Mouse (Mus musculus) CD4-positive helper T cell, adult 2 months (primary cell): Measurements from ENCODE around the gene Clns1a.

ENCODE experiments used
- DNase-seq: peaks from one replicate; pipeline ENCODE4 v3.0.0-alpha.2; 2012; ENCODE audit warnings: low read depth, missing footprints, low spot score

Clns1a gene

GRCm38 (mm10) chr7:97766406-97767166 is 70.2 kb downstream of the Clns1a start:
- no peak for DNase-seq

GRCm38 (mm10) chr7:97767841-97768240 is 71.4 kb downstream of the Clns1a start:
- no peak for DNase-seq

- no peak for DNase-seq
Observed at GRCm38 (mm10) chr7:97769020-97769419, 72.6 kb downstream of the Clns1a start.
